Mouse (Mus musculus) liver, embryonic 12.5 days (tissue): ENCODE measurements around the gene Spc24. TPM values are rescaled to one million over a fixed set of nuclear protein-coding genes. Genes with fewer than 3 reads are reported as not detected.
A peak's percentile ranks its signal among the peaks of the same experiment; 100 is the strongest.

ENCODE experiments used
- ATAC-seq: fragments of 200-750 bp; cut with Nextera tagmentation; 2 replicates; pipeline ENCODE4 v1.8.0; 2017; ENCODE audit warnings: moderate number of reproducible peaks, mild to moderate bottlenecking, moderate library complexity
- H3K27ac ChIP-seq: fragments of 300-500 bp; sonication (generic); 2 replicates; pipeline ENCODE4 v1.5.1; 2016; ENCODE audit warnings: mild to moderate bottlenecking
- H3K27me3 ChIP-seq: fragments of 300-500 bp; sonication (generic); replicated peaks from 2 replicates; pipeline ENCODE4 v1.6.1; 2016; ENCODE audit warnings: mild to moderate bottlenecking, moderate library complexity
- H3K36me3 ChIP-seq: fragments of 300-500 bp; sonication (generic); 2 replicates; pipeline ENCODE4 v1.6.1; 2016; ENCODE audit warnings: mild to moderate bottlenecking, moderate library complexity
- H3K4me1 ChIP-seq: fragments of 300-500 bp; sonication (generic); 2 replicates; pipeline ENCODE4 v1.6.1; 2016
- H3K4me2 ChIP-seq: fragments of 300-500 bp; sonication (generic); 2 replicates; pipeline ENCODE4 v1.6.1; 2016; ENCODE audit warnings: mild to moderate bottlenecking, moderate library complexity
- H3K4me3 ChIP-seq: fragments of 300-500 bp; sonication (generic); 2 replicates; pipeline ENCODE4 v1.5.1; 2016; ENCODE audit warnings: mild to moderate bottlenecking, moderate library complexity
- H3K9ac ChIP-seq: fragments of 300-500 bp; sonication (generic); 2 replicates; pipeline ENCODE4 v1.6.1; 2016; ENCODE audit warnings: mild to moderate bottlenecking, moderate library complexity
- H3K9me3 ChIP-seq: fragments of 300-500 bp; sonication (generic); replicated peaks from 2 replicates; pipeline ENCODE4 v1.6.1; 2016; ENCODE audit warnings: mild to moderate bottlenecking, moderate library complexity
- WGBS: fragments of 180-500 bp; shearing (Covaris S2); methylation state at CpG from one replicate; pipeline ENCODE4 v1.1.7; 2016; ENCODE audit not compliant: insufficient replicate concordance; 5-methylcytosine and 5-hydroxymethylcytosine counted together
- polyA plus RNA-seq: library from polyadenylated mRNA; unstranded; fragments of >200 nt; fragmentation: Nextera tagmentation; extraction: Ambion mirVana; gene quantifications from 2 replicates; pipeline ENCODE4 v1.2.1, GENCODE M21; 2016

The Spc24 gene
- polyA plus RNA-seq, 1 experiment from 2014 or later: 114 TPM

DNA sequence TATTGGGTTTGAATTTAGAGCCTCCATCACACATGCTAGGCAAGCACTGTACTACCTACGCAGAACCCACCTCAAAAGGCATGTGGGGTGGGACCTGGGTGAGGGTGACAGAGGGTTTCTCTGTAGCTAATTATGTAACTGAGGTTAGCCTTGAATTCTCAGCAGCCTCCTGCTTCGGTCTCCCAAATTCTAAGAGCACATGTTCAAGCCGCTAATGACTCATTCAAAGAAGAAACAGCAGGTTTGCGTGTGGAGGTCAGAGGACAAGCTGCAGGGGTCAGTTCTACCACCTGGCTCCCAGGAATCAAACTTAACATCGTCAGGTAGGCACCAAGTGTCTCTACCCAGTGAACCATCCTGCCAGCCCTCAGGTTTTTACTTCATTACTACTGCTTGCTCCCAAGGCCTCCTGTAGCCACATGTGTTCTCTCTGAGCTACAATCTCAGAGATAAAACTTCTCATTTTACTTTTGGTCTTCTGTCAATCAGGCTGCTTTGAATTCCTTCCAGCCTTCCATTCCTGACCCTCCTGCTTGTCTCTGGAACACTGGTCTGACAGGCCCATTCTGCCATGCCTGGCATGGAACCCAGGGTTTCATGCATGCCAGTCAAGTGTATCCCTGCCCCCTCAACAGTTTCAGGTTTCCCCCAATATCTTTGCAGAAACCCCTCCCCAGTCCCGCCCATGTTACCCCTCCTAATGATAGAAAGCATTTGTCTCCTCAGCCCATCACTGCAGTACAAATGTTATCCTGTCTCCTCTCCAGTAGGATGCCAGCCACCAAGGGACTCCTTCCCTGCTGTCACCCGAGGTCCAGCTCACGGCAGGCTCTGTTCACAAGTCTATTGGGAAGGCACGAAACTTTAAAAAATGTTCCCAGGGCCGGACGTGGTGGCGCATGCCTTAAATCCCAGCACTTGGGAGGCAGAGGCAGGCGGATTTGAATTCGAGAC, 1.2 kb downstream of the Spc24 start:
- H3K27ac ChIP-seq: peak overlapping the region; percentile 81; the same call in 1 of the 2 replicates

DNA sequence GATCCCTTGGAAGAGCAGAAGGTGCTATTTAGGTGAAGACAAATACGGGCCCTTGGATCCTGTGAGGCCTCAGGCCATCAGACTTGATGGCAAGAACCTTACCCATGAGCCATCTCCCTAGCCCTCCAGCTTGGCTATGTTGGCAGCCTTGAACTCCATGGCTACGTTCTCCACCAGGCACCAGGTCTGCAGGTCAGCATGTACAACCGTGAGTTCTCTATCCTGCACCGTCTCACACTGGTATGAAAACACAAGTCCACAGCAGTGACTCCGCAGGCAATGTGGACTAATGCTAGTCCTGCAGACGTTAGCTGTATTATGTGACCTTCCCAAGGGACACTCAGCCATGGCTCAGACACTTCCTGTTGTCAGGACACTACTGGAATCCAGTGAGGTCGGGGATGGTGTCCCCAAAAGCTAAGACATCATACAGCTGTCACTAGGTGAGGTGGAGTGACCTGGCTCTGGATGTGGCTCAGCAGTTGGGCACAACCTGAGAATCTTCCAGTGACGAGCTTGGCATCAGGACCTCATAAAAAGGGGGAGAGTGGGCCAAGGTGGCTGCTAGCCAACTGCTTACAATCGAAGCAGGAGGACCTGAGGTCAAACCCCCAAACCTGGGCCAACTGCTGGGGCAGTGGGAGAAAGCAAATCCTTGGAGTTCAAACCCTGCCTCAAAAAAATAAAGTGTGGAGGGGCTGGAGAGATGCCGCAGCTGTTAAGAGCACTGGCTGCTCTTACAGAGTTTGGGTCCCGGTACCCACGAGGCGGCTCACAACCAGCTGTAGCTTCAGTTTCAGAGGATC, 5.4 kb downstream of the Spc24 start:
- Histone ChIP-seq H3K4me1 (peaks cover 39% of the 10 kb centered on the region), H3K27ac (no peak overlapping the region), H3K4me2 (no peak overlapping the region), H3K27me3 (no peaks in the 10 kb centered on the region), H3K36me3 (peaks cover 53% of the 10 kb centered on the region), H3K9ac (no peak overlapping the region), H3K4me3 (no peak overlapping the region), H3K9me3 (no peaks in the 10 kb centered on the region)
- WGBS: 82% methylated on average over 13 of the region's 13 CpGs
- ATAC-seq: no peak

More for the DNA sequence above, 1.2 kb downstream of the Spc24 start:
- WGBS: 53% methylated on average over 14 of the region's 14 CpGs
- H3K4me3 ChIP-seq: peak overlapping the region; percentile 90
- H3K9me3 ChIP-seq: no peaks in the 10 kb centered on the region
- H3K4me2 ChIP-seq: peak overlapping the region; percentile 80
- H3K27me3 ChIP-seq: no peaks in the 10 kb centered on the region
- peak overlapping the region; percentile 93 for H3K9ac ChIP-seq
- ATAC-seq: no peak
- H3K36me3 ChIP-seq: peaks cover 43% of the 10 kb centered on the region
- peaks cover 44% of the 10 kb centered on the region for H3K4me1 ChIP-seq

DNA sequence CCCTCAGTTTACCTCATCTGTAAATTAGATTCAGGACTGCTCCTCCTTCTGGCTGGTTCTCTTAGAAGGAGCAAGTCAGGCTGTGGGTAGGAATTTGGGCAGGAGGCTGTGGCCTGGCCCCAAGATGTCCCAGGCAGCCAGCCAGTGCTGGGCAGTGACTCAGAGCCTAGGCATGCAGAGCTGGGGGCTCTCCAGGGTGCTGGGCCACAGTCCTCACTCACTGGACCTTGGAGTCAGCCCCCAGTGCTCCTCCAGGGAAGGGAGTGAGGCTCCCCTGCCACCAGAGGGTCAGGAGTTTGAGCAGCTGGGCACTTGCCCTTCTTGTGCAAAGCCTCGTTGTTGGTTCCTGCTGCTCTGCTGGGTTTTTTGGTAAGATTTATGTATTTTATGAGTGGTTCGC, 6.1 kb downstream of the Spc24 start:
- Histone ChIP-seq H3K27ac (no peak overlapping the region), H3K9ac (no peak overlapping the region), H3K9me3 (no peaks in the 10 kb centered on the region), H3K36me3 (peaks cover 61% of the 10 kb centered on the region), H3K27me3 (no peaks in the 10 kb centered on the region), H3K4me3 (no peak overlapping the region), H3K4me2 (no peak overlapping the region), H3K4me1 (peaks cover 33% of the 10 kb centered on the region)
- no peak for ATAC-seq
- 86% methylated on average over 2 of the region's 2 CpGs for whole genome bisulfite sequencing

DNA sequence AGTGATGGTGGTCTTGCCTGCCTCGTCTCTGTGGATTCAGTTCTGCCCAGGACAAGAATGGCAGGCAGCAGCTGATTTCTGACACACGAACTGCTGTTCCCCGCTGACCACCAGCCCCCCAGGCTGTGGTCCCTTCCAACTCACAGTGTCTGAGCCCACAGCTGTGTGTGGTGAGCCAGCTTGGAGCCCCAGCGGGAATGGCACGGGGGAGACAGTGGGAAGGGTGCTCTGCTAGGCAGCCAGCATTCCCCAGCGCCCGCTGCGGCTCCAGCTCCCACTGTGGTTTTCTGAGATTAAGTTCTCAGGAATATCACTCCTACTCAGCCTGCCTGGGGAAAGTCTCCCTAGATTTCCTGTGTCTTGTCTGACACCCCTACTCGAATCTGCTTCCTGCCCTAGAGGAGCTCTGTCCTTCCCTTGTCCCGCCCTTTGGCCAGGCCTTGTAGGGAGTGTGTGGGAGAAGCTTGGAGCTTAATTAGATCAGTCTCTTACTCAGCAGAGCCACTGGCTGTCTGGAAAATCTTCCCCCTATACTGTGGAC, 7.8 kb downstream of the Spc24 start:
- Histone ChIP-seq H3K4me1 (peaks cover 16% of the 10 kb centered on the region), H3K4me2 (no peak overlapping the region), H3K27me3 (no peaks in the 10 kb centered on the region), H3K27ac (peak overlapping the region; percentile 61), H3K9ac (no peak overlapping the region), H3K36me3 (peaks cover 64% of the 10 kb centered on the region), H3K9me3 (no peaks in the 10 kb centered on the region), H3K4me3 (no peak overlapping the region)
- 42% methylated on average over 10 of the region's 10 CpGs for WGBS
- 0 out of 2 replicates have a peak, but pooled peaks have one; percentile 44 for ATAC-seq

DNA sequence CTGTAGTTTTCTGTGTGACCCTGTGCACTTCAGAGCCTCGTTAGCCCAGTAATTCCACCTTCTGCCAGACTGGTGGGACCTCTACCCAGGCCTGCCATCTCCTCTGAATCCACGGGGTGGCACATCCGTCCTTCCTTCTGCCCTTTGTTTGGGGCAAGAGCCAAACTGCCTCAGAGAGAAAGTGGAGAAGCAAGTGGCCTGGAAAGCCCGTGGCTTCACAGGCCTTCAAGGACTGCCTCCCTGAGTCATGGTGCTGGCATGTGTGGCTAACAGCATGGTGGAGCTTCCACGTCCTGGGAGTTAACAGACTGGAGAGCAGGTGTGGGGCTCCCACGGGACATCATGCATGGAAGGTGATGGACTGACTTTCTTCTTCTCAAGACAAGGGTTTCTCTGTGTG, 8.8 kb downstream of the Spc24 start:
- no peak for ATAC-seq
- Histone ChIP-seq H3K36me3 (peaks cover 64% of the 10 kb centered on the region), H3K27ac (no peak overlapping the region), H3K27me3 (no peaks in the 10 kb centered on the region), H3K4me3 (no peak overlapping the region), H3K9ac (no peak overlapping the region), H3K4me1 (peaks cover 14% of the 10 kb centered on the region), H3K9me3 (no peaks in the 10 kb centered on the region), H3K4me2 (no peak overlapping the region)
- WGBS: 67% methylated on average over 6 of the region's 6 CpGs

DNA sequence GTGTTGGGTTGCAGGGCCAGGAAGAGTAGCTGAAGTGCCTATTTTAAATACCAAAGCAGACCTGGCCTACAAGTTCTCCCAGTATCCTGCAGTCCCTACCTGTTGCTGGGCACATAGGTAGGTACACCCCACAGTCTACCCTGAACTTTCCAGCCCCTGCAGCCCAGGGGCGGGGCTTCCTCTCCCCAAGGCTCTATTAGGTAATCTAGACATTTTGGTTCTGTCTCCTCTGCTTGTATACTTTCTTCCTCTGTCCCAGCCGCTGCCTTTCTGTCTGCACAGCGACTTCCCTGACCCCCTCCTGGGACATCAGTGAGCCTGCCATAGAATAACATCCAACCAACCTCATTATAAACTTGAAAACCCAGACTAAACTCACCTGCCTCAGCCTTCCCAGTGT, 9.7 kb downstream of the Spc24 start:
- WGBS: 68% methylated on average over 3 of the region's 3 CpGs
- ATAC-seq: no peak
- Histone ChIP-seq H3K4me2 (no peak overlapping the region), H3K9ac (no peak overlapping the region), H3K4me3 (no peak overlapping the region), H3K27ac (no peak overlapping the region), H3K9me3 (no peaks in the 10 kb centered on the region), H3K27me3 (no peaks in the 10 kb centered on the region), H3K36me3 (peaks cover 66% of the 10 kb centered on the region), H3K4me1 (peaks cover 14% of the 10 kb centered on the region)

DNA sequence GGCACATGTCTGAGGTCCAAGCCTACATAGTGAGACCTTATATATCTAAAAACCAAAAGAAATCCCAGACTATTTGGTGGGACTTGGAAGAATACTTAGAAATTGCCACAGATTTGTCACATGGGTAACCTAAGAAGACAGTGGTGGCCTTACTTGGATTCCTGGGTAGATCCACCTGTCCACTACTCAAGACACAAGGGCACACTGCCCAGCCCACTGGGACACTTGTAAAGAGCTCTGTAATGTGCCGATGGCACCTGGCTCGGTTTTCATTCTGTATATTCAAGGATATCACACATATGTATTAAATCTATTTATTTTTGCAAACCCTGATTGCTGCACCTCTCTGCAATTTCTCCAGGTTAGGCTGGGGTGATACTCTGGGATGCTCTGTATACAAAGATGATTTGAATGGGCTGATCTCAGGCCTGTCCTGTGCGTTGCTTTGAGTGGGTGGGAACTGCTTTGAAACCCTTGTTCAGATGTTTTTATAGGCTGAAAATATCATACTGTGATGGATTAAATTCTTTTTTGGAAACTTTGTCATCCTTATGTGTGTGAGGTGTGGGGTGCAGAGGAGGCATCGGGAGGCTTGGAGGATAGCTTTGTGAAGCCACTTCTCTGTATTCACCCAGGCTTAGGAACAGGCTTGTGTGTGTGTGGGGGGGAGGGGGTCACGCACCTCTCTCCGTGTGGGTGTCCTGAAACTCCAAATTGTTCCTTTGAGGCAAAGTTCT, 10.6 kb downstream of the Spc24 start:
- 76% methylated on average over 6 of the region's 6 CpGs for WGBS
- no peaks in the 10 kb centered on the region for H3K9me3 ChIP-seq
- no peak overlapping the region for H3K9ac ChIP-seq
- H3K4me1 ChIP-seq: peaks cover 14% of the 10 kb centered on the region
- H3K36me3 ChIP-seq: peaks cover 66% of the 10 kb centered on the region
- no peak overlapping the region for H3K4me3 ChIP-seq
- no peak for ATAC-seq
- H3K27ac ChIP-seq: 0 out of 2 replicates have a peak overlapping the region, but pooled peaks have one; percentile 45
- H3K4me2 ChIP-seq: no peak overlapping the region
- no peaks in the 10 kb centered on the region for H3K27me3 ChIP-seq

DNA sequence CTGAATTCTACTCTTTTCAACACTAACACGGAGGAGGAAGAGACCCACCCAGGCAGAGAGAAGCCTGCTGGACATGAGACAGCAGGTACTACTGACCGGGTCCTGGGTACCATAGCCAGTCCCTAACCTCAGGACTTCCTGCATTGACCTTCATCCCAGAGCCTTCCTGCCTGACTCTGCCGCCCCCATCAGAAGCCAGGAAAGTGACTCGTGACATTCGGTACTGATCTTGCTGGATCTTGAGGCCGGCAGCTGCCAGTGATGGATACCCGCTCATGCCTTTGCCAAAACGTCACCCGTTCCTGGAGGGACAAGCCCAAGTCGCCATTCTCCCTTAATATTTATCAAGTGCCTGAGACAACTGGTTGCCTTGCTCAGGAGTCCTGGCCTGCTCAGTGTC, 11.6 kb downstream of the Spc24 start:
- peak overlapping the region; percentile 45 for H3K27ac ChIP-seq
- 81% methylated on average over 10 of the region's 10 CpGs for WGBS
- H3K9ac ChIP-seq: no peak overlapping the region
- peaks cover 72% of the 10 kb centered on the region for H3K36me3 ChIP-seq
- H3K9me3 ChIP-seq: no peaks in the 10 kb centered on the region
- no peak overlapping the region for H3K4me2 ChIP-seq
- ATAC-seq: no peak
- H3K4me3 ChIP-seq: no peak overlapping the region
- no peaks in the 10 kb centered on the region for H3K27me3 ChIP-seq
- peaks cover 14% of the 10 kb centered on the region for H3K4me1 ChIP-seq

DNA sequence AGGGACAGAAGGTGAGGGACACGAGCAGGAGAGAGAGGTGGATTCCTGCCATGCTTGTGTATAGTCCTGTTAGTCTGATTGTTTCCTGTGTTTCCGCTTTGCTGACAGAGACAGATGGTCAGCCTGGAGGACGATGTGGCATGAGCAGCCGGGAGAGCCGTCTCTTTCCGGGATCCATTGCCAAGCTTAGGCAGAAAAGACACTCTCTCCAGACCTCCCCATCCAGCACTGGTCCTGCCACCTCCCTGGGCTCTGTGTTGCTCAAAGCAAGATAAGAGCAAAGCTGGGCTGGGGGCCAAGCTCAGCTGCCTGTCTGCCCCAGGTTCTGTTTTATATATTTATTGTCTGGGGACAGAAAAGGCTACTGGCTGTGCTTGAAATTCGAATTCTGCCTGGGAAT, 12.1 kb downstream of the Spc24 start:
- Histone ChIP-seq H3K4me2 (no peak overlapping the region), H3K4me3 (no peak overlapping the region), H3K27ac (peak overlapping the region; percentile 57), H3K9me3 (no peaks in the 10 kb centered on the region), H3K9ac (no peak overlapping the region), H3K4me1 (peaks cover 13% of the 10 kb centered on the region), H3K27me3 (no peaks in the 10 kb centered on the region), H3K36me3 (peaks cover 74% of the 10 kb centered on the region)
- 63% methylated on average over 7 of the region's 7 CpGs for WGBS
- no peak for ATAC-seq

DNA sequence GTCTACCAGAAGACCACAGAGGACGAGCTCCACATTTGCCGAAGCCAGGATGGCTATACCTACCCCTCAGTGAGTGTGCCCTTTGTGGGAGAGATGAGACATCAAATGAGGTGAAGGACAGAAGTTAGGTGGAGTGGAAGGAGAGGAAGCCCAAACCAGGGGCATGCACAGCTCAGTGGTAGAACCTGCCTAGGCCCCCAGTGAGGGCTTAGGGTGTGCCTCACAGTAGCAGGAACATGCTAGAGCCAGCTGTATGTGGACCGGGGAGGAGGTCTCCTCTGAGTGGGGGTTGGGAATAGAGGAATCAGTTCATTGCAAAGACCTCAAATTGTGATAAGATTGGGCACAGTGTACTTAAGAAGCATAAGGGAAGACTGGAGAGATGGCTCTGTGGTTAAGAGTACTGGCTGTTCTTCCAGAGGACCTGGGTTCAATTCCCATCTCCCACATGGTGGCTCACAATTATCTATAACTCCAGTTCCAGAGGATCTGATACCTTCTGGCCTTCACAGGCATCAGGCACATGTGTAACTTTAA, 12.8 kb downstream of the Spc24 start:
- no peaks in the 10 kb centered on the region for H3K27me3 ChIP-seq
- no peaks in the 10 kb centered on the region for H3K9me3 ChIP-seq
- H3K27ac ChIP-seq: peak overlapping the region; percentile 57
- no peak overlapping the region for H3K4me2 ChIP-seq
- H3K9ac ChIP-seq: no peak overlapping the region
- H3K4me3 ChIP-seq: no peak overlapping the region
- ATAC-seq: no peak
- 77% methylated on average over 3 of the region's 3 CpGs for WGBS
- peaks cover 6% of the 10 kb centered on the region for H3K4me1 ChIP-seq
- peaks cover 81% of the 10 kb centered on the region for H3K36me3 ChIP-seq

DNA sequence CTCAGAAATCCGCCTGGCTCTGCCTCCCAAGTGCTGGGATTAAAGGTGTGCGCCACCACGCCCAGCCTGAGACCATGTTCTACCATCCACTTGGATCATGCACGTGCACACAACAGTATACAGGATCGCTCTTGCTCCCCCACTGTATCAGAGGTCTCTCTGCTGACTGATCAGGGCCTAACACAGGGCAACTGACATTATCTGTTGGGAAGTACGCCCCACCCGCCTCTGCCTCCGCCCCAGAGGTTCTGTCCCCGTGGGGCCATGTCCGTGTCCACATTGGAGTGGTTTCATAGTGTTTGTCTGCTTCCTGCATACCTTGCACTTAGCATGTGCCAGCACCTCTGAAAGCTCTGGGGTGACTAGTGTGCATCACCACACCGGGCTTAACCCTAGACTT, 18.6 kb downstream of the Spc24 start:
- Histone ChIP-seq H3K27me3 (no peaks in the 10 kb centered on the region), H3K4me3 (no peak overlapping the region), H3K9ac (no peak overlapping the region), H3K4me1 (peaks cover 21% of the 10 kb centered on the region), H3K9me3 (no peaks in the 10 kb centered on the region), H3K27ac (peak overlapping the region; percentile 73), H3K4me2 (peak overlapping the region; percentile 33), H3K36me3 (peaks cover 94% of the 10 kb centered on the region)
- peak; percentile 80 for ATAC-seq
- 55% methylated on average over 11 of the region's 11 CpGs for WGBS
